Mouse (Mus musculus): Measurements from ENCODE around the gene Gkn1.

Gene Gkn1

DNA sequence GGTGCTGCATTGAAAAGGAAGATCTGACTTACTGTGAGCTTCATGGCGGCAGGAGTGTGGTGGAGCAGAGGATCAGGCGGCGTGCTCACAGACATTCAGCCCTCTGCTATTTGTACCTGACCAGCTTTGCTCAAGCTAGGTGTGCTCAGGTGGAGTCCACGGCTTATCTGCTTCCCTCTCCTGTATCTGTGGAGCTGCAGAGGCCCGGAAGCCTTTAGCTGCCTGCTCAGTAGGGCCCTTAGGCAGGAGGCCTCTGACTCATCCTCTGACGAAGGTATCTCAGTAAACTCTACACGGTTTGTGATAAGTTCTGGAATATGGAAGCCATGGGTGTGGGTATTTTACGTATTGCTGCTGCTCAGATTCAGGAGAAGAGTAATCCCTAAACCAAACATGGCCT lies at the start of gene Gkn1:
TSS of gene Gkn1 (minus strand) at position 114 of the 400 bp plus-strand sequence.
- DNase-seq (ENCODE audit: low read depth, low spot score): no peak

DNA sequence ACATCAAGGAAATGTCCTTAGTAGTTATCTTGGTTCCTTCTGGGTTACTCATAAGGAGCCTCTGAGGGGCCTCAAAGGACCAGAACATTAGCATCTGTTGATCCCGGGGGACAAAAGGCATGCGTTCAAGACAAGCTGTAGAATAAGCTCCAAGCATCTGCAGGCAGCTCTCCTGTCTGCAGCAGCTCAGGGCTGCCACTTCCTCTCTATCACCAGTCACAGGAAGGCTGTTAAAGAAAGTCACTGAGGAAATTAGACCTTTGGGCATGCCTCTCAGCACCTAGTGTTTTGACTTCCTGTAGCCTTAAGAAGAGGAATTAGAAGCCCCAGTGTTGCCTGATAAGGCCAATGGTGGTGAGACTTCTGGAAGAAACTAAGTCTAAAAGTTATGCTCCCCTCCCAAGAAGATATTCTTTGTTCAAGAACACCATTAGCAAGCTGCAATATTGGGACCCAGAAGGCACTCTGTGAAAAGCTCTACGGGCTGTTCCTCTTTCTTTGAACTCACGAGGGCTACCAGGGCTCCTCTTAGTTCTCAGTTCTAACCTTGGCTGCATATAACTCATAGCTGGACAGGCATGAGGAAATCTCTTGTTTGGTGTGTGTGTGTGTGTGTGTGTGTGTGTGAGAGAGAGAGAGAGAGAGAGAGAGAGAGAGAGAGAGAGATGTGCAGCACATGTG lies 49.3 kb upstream of the Gkn1 start:
- no peak for DNase-seq (ENCODE audit: low read depth, low spot score)

DNA sequence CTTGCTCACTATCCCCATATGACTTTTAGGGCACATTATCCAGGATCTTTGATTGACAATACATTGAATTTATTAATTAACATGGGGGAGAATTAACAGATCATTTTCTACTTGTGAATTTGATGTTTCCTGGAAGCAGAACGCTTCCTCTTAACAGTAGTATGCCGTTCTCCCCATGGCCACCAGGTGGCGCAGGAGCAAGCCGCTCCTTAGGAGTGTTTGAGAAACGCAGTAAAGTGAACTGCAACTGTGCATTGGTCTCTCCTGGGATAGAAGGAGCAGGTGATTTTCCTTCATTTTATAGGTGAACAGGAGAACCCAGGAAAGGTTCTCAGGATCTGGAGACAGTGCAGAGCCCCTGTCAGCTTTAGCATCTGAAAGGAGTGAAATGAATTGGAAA lies 48.4 kb upstream of the Gkn1 start:
- DNase-seq (ENCODE audit: low read depth, low spot score): no peak

DNA sequence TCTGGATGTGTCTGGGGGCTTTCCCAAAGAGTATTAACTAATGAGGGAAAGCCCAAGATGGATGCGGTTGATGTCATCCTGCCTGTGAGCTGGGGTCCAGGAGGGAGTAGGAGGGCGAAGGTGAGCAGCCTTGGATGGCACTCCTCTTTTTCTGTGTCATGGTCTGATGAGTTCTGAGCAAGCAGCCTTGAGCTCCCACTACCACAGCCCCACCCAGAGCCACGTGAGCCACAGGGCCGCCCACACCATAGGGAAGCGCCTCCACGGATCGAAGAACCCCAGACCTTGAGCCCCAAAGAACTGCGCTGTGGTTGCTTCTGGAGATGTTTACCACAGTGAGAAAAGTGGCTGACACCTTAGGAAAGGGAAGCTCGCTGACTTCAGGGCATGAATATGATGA lies 44.0 kb upstream of the Gkn1 start:
- DNase-seq (ENCODE audit: low read depth, low spot score): no peak

DNA sequence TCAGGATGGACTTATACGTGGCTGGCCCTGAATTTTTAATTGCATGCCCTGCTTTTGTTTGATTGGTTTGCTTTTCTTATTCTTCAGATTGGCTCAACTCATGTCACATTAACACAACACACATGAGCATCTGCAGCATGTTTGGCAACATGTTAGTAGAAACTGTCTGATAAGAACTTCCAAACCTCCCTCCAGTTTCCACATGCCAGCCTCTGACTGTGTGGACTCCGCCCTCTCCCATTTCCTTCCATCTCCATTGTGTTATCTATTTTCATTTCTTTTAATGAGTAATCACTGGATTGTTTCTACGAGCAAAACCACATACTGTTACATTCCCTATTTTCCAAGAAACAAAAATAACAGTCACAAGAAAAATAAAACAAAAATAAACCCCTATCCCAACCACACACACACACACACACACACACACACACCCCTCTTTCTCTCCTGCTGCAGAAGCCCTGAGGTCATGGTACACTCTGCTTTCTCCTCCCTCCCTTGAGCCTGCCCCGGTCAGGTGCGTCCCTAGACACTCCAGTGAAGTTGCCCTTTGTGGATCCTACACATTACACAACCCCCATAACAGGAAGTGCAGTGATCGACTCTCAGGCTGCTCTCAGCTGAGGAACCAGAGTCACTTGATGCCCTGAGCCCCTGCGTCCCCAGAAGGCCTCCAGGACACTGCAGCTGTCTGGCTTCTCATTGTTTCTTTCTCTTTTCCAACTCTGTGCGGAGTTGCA lies 42.9 kb upstream of the Gkn1 start:
- DNase-seq (ENCODE audit: low read depth, low spot score): no peak

DNA sequence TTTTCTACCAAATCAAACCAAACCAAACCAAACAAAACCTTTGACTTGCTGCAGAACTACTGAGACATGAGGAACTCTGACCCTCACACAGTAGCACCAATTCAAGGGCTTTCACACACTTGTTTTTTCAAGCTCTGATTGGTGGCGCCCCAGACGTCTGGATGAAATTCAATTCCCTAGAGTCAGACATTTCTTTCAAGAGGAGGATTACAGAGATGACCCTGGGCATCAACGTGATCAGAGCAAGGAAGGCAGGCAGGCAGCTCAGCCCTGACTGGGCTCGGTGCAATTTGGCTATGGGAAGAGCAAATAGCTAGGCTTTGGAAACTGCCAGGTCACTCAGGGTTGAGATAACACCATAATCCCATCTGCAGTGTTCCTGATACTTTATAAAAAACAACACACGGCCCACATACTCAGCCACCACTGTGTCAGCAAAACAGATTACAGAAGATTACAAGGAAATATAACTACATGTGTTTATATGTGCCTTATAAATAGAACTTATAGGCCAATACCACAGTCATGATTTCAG lies 38.8 kb upstream of the Gkn1 start:
- no peak for DNase-seq (ENCODE audit: low read depth, low spot score)

DNA sequence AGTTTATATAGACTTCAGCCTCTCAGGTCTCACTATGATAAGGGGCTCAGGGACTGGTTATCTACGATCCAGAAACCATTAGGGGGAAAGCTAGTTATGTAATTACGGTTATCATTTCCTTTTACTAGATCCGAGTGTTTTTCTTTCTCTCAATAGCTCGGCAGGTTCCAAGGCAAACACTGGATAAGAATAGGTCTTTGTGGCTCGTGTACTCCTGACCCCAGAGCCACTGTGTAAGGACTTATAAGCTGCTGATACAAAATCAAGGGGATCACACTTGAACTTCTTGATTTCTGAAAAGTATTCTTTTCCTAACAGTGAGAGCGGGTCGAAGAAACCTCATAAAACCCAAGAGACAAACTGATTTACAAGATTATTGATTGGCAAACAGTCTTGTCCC lies 38.1 kb upstream of the Gkn1 start, which contains the start of gene Gkn3:
TSS of gene Gkn3 (minus strand) at position 59 of the 400 bp plus-strand sequence.
- DNase-seq (ENCODE audit: low read depth, low spot score): no peak

DNA sequence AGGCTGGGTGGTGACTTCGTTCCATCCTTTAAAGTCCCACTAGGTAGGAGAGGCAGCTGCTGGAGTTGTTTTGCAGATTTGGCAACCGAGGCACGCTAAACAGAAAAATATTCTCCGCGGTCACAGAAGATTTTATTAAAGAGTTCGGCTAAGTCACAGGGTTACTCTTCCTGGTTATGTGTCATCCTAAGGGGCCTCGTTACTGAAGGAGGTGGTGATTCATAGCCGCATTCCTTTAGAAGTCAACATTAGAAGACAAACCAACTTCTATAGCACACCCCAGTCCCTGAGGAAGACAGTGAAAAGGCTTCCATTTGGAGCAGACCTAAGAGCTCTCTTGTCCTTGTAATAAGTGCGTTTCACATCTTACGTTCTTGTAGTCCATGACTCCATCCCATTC lies 35.9 kb upstream of the Gkn1 start:
- DNase-seq (ENCODE audit: low read depth, low spot score): no peak

DNA sequence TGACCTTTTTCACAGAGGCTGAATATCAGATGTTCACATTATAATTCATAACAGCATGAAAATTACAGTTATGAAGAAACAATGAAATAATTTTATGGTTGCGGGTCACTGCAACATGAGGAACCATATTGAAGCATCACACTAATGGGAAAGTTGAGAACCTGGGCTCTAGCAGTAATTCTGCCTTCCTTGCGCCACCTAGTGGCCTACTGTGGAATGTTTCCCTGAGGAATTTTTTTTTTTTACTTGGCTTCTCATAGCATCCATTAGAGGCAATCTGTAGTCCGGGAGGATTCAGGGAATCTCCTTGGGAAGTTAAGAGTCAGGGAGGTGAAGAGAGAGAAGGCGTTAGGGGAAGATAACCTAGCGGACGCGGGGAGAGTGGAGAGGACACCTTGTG lies 35.5 kb upstream of the Gkn1 start:
- DNase-seq (ENCODE audit: low read depth, low spot score): peak; percentile 33

DNA sequence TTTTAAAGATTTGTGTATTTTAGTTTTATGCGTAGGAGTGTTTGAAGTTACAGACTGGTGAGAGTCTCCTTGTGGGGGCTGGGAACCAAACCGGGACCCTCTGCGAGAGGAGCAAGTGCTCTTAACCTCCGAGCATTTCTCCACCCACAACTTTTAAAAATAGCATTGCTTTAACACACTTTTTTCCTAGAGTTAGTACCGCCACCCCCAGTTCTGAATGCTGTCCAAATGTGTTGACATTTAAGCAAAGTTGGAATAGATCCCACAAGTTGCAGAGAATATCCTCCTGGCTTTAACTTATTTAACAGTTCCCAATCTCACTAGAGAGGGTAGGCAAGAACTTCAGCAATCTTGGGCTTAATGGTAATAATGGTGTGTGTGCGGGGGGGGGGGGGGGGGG lies 34.0 kb upstream of the Gkn1 start:
- no peak for DNase-seq (ENCODE audit: low read depth, low spot score)

DNA sequence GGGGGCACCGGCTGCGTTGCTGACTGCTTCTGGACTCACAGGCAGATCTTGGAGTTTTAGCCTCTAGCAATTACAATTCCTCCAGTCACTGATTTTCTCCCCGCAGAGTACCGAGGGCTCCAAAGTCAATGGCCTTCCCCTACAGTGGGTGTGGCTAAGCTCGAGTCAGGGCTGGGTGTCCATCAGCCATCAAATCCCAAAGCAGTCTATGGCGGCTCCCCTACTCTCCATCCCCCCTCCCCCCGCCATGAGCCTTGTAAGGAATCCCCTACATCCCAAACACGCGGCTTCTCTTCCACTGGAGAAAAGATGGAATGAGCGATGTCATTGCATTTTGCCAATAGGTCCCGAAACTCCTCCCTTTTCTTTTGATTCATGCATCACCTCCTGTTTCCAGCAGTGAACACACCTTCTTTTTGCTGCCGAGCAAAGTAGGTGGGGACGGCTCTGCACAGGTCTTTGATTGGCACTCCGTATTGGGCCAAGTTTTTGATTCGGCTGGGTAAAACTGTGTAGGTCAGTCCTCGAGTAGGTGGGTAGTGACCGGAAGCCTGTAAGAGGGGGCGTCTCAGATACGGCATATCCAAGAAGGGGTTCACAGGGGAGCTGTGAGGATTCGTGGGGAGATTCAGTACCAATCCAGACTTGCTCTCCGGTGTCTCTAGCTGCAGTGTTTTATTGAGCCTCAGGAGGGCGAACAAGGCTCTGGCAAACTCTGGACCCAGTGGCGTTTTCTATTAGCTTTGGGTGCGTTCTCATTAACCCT lies 33.4 kb upstream of the Gkn1 start:
- DNase-seq (ENCODE audit: low read depth, low spot score): no peak

DNA sequence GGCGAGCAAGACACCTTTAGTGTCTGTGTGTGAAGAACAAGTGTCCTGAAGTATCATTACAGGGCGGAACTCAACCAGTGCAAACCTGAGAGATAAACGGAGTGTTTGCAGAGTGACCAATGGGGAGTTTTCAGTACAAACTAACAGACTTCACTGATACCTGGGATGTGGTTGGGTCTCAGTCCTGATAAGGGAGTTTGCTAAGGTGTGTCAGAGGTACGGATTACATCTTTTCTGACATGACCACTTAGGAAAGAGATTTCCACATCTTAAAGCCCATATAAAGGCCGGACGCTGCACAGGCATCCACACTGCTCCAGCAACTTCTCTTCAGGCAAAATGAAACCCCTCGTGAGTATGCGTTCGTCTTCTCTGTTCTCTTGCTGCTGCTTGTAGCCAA lies 22.3 kb upstream of the Gkn1 start, which contains the start of gene Gkn2:
TSS of gene Gkn2 (plus strand) at position 301 of the 400 bp plus-strand sequence.
- DNase-seq (ENCODE audit: low read depth, low spot score): no peak

DNA sequence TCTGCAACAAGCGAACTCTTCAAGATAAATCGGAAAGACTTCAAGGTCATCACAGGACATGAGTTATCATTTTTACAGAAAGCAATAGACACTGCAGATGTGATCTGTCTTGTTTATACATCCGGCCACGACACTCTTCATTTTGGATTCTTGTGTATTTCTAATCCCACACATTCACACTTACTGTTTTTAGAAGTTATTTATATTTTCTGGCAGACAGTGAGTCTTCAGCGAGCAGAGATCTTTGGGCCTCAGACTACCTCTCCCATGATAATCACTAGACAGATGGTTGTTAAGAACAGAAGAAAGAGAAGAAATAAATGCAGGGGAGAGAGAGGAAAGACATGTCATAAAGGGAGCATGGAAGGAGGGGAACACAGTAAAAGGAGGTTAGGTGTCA lies 18.5 kb upstream of the Gkn1 start:
- DNase-seq (ENCODE audit: low read depth, low spot score): no peak

DNA sequence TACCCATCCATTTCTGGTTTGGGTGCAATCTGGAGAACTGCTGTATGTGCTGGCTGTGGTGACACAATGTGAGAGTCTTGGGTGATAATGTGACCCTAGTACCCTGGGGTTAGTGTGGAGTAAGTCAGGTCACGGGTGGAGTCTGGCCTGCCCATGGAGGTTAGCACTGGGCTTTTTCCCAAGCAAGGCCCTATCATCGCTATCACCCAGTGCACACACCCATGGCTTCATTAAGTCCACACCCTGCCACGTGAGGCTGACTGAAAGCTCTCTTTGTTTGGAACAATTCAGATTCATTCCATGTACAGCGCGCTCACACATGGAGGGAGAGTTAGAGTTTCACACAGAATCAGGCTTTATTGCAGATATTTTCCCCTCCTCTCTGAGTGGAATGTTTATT lies 3.7 kb upstream of the Gkn1 start:
- no peak for DNase-seq (ENCODE audit: low read depth, low spot score)

DNA sequence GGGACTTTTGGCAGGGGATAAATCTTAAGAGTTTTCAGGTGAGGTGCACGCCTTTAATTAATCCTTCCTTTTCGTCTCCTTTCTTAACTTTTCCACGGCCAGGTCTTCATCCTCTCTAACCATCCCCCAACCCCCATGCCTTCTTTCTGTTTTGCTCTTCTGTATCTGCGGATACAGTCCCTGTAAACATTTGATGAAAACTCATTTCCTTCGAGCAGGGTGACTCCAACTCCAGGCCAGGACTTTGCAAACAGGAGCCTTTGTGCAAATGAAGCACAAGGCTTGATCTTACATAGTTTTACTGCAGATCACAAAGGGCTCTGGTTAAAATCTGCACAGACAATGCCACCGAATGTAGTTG lies 14.8 kb downstream of the Gkn1 start:
- no peak for DNase-seq (ENCODE audit: low read depth, low spot score)

DNA sequence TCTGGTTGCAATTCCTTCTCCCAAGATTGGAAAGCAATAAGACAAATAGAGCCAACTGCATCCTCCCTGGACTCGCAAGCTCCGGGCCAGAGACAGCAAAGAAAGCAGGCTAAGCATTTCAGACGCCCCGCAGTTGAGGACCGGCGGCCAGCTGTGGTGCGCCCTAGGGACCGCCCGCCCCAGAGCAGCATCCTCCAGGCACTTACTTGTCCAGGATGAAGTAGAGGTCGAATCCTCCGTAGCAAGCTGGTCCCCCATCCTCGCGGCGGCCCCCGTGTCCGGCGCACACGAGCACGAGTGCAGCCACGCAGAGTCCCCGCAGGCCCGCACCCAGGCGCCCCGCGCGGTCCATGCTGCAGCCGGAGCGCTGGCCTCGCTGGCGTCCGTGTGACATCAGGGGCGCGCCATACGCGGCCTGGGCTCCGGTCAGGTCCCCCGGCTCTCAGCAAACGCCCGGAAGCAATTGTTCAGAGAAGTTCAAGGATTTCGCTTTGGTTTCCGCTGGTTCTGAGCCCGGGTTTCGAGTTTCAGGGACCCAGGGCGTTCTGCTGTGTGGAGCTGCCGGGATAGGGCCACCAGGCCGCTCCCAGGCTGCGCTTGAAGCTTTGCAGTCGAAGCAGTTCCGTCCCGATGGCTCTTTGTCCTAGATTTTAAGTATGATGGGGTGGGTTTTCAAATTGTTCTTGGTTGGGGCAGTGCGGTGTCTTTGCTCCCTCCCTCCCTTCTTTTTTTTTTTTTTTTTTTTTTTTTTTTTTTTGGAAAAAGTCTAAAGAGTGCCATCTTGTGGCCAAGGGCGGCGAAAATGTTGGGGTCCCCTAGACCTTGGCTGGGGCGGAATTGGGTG lies 15.4 kb downstream of the Gkn1 start, which contains the start of gene Antxr1:
TSS of gene Antxr1 (minus strand) at position 731 of the 844 bp plus-strand sequence.
- DNase-seq (ENCODE audit: low read depth, low spot score): no peak

DNA sequence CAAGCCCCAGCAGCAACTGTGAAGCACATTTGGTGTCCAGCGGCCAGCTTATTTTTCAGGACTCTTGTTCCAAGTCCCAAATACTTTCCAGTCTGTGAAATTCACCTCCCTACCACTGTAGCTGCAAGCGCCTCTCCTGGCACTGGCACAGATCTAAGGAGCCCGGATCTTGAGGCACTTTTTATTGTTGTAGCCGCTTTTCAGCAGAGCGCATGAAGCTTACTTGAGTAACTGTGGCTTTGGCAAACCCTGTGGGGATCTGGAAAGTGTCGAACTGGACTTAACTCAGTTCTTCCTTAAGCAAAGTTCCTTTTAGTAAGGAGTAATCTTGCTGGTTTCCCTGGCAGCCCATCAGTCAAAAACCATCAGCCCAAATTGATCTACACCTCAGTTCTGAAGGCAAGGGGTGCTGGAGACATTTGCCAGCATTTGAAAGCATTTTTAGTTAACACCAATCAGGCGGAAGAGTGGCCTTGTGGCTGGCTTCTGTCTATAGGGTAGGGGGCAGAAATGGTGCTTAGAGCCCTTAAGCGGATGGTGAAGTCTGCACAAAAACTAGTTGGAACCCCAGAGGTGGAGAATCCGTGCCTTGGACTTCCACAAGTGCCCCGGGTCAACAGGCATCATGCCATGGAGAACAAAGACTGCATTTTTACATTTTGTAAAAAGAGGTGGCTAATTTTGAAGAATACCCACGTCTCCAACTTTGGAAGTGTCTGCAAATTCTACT lies 16.2 kb downstream of the Gkn1 start:
- no peak for DNase-seq (ENCODE audit: low read depth, low spot score)

DNA sequence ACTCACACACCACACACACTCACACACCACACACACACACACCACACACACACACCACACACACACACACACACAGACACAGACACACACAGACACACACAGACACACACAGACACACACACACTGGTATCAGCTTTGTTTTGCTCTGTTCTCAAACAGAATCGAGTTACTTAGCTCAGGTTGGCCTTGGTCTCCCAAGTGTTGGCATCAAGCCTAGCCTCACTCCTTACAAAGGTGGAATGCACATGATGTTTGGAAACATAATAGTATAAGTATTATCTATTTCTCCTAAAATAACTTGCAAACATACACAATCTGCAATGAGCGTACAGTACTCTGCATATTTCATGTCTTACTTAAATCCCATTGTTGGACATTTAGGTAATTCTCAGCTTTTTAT lies 18.4 kb downstream of the Gkn1 start:
- no peak for DNase-seq (ENCODE audit: low read depth, low spot score)

DNA sequence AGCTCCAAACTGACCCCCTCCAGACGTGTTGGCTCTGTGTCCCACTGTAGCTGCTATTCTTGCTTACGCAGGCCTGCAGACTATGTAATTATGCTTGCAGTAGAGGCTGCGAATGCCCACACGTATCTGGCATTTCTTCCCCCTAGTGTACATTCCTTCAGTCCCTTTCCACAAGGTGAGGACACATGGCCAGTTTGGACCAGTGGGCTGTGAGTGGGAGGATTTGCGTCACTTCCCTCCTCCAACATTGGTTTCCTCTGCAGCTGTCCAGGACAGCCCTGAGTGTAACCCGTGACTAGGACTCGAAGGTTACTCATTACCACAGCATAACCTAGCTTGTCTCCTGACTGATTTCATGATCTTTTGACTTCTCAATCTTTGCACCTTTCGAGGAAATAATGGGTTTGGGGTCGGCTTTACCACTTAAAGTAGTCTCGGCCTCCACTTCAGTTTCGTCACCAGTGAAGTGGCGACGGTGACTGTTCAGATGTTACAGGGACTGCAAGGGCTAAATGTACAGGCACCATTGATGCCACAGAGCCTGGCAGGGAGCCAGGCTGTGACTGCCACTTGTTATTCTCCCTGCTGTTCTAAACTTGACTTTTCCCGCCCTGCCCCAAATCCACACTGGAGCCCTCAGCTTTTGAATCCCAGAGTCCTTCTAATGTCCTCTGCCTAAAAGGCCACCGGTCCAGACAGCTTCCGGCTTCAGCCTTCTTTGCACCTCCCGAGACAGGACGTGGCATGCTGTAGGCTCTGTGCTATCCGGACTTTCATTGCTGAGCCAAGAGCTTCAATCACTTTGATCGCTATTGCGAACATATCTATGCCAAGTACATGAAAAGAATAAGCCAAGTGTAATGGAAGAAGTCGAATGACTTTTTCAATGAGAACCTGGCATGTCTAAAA lies 22.2 kb downstream of the Gkn1 start:
- DNase-seq (ENCODE audit: low read depth, low spot score): no peak

DNA sequence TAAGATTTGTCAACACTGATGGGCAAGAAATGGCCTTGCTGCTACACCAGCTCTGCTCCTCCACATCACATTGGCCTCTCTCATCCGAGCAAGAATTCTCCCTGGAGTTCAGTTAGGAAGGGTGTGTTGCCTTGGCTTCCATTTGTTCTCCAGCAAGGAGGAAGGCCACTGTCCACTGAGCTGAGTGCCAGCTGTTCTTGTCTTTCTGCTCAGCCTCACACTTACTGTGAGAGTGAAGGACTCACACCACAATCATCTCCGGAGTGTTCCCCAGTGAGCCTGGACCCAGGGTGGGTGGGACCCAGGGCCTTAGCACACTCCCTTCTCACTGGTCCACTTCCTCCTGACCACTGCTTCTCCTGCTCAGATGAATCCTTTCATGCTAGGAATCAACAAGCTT lies 23.8 kb downstream of the Gkn1 start:
- no peak for DNase-seq (ENCODE audit: low read depth, low spot score)

Measured in retina, adult 2 months (tissue).